Mouse (Mus musculus) embryonic facial prominence, embryonic 14.5 days (tissue): ENCODE measurements around the gene Ccdc22. TPM values are rescaled to one million over a fixed set of nuclear protein-coding genes. Genes with fewer than 3 reads are reported as not detected.

Experiments
- ATAC-seq: fragments of 200-750 bp; cut with Nextera tagmentation; 2 replicates; pipeline ENCODE4 v1.8.0; 2017; ENCODE audit warnings: low read depth, moderate number of reproducible peaks, moderate TSS enrichment
- DNase-seq: peaks from one replicate; pipeline ENCODE4 v3.0.0-alpha.2; 2015; ENCODE audit warnings: low spot score
- H3K27ac ChIP-seq: fragments of 300-500 bp; sonication (generic); replicated peaks from 2 replicates; pipeline ENCODE4 v1.5.1; 2014; ENCODE audit warnings: low read depth, mild to moderate bottlenecking, low read length, moderate library complexity
- H3K27me3 ChIP-seq: fragments of 300-500 bp; sonication (generic); replicated peaks from 2 replicates; pipeline ENCODE4 v1.6.1; 2014; ENCODE audit warnings: low read length; ENCODE audit not compliant: control insufficient read depth, insufficient read depth
- H3K36me3 ChIP-seq: fragments of 300-500 bp; sonication (generic); 2 replicates; pipeline ENCODE4 v1.6.1; 2014; ENCODE audit warnings: low read length, mixed read lengths; ENCODE audit not compliant: control insufficient read depth, insufficient read depth
- H3K4me1 ChIP-seq: fragments of 300-500 bp; sonication (generic); 2 replicates; pipeline ENCODE4 v1.6.1; 2014; ENCODE audit warnings: antibody characterized with exemption, low read length; ENCODE audit not compliant: control insufficient read depth, insufficient read depth
- H3K4me2 ChIP-seq: fragments of 300-500 bp; sonication (generic); 2 replicates; pipeline ENCODE4 v1.6.1; 2014; ENCODE audit warnings: low read depth, mild to moderate bottlenecking, low read length, moderate library complexity, mixed read lengths
- H3K4me3 ChIP-seq: fragments of 300-500 bp; sonication (generic); 2 replicates; pipeline ENCODE4 v1.5.1; 2014; ENCODE audit warnings: low read depth, mild to moderate bottlenecking, low read length
- H3K9ac ChIP-seq: fragments of 300-500 bp; sonication (generic); 2 replicates; pipeline ENCODE4 v1.6.1; 2014; ENCODE audit warnings: low read depth, mild to moderate bottlenecking, low read length, moderate library complexity, mixed read lengths
- H3K9me3 ChIP-seq: fragments of 300-500 bp; sonication (generic); 2 replicates; pipeline ENCODE4 v1.6.1; 2016; ENCODE audit warnings: low read length; ENCODE audit not compliant: control insufficient read depth
- WGBS: fragments of 180-500 bp; shearing (Covaris S2); extraction: QIAGEN DNeasy Blood & Tissue Kit; methylation state at CpG from one replicate; pipeline ENCODE4 v1.1.7; 2014; 5-methylcytosine and 5-hydroxymethylcytosine counted together
- polyA plus RNA-seq: library from polyadenylated mRNA; unstranded; fragments of >200 nt; fragmentation: Nextera tagmentation; extraction: Ambion mirVana; gene quantifications from 2 replicates; pipeline ENCODE4 v1.2.1, GENCODE M21; 2014

Gene Ccdc22
- polyA plus RNA-seq, 1 experiment from 2014 or later: 22.6 TPM

DNA sequence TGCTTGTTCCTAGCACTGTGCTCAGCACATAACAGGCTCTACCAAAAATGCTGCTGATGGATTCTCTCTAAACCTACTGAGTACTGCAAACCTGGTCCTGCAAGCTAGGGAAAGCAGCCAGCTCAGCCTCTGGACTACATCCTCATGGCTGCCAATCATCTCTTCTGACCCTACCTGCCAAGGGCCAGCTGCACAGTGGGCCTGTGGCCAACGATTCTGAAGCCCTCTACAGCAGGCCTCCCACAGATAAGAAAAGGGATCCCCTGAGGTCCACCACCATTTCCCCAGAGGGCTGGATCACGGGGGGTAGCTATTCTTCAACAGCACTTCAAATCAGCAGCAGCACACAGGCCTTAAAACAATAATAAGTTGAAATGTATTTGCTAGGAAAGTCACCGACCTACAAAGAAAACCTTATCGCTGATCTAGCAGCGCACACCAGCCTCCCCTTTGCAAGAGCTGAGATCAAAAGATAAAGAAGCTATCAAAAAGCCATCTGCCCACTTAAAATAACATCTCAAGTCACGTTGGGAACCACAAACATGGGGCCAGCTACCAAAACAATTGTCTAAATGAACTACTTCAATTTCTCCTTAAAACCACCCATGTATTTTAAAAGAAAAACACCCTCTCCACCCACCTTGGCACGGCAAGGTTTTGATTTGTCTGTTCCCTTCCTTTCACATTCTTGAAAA, 34.7 kb downstream of the Ccdc22 start:
- no peak overlapping the region for H3K4me3 ChIP-seq
- no peak overlapping the region for H3K4me2 ChIP-seq
- ATAC-seq: no peak
- no peak for DNase-seq
- whole genome bisulfite sequencing: 68% methylated on average over 7 of the region's 7 CpGs
- H3K27me3 ChIP-seq: no peaks in the 10 kb centered on the region
- no peak overlapping the region for H3K9ac ChIP-seq
- H3K9me3 ChIP-seq: no peaks in the 10 kb centered on the region
- H3K36me3 ChIP-seq: no peaks in the 10 kb centered on the region
- H3K4me1 ChIP-seq: peaks cover 5% of the 10 kb centered on the region; the same call in 1 of the 2 replicates
- no peak overlapping the region for H3K27ac ChIP-seq

DNA sequence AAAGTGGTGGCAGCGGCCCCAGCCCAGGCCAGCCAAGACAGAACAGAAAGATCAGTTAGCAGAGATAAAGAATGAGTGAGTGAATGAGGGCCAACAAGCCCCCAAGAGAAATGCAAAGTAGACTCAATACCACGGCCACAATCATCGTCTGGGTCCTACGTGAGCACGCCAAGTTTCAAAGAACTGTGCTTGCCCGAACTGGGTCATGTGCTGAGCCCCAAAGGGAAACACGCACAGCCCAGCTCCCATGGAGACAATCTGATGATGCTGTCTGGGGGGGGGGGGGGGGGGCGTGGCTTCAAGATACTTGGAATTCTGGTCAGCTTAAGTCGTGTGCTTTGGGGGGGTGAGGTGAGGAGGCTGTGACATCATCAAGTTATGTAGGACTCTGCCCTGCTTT, 37.8 kb downstream of the Ccdc22 start:
- no peak for ATAC-seq
- Histone ChIP-seq H3K9me3 (no peaks in the 10 kb centered on the region), H3K4me1 (no peaks in the 10 kb centered on the region), H3K36me3 (no peaks in the 10 kb centered on the region), H3K27me3 (no peaks in the 10 kb centered on the region), H3K4me2 (no peak overlapping the region), H3K4me3 (no peak overlapping the region), H3K27ac (no peak overlapping the region), H3K9ac (no peak overlapping the region)
- no peak for DNase-seq
- 81% methylated on average over 8 of the region's 9 CpGs for WGBS

DNA sequence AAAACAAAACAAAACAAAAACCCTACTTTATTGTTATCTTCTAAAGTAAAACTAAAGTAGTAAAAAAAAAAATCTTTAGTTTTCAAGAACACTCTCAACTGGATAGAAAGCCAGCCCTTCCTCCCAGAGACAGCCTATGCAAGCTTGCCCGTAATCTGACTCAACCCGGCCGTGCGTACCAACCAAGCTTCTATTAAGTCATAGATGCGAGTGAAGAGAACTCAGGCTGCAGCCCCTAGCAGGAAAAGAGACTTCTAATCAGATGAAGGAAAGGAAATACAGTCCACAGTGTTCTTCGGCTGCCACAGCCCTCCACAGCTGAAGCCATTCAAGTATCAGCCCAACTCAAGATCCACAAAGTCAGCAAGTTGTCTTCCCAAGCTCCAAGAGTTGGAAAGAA, 39.0 kb downstream of the Ccdc22 start:
- DNase-seq (no peak), ATAC-seq (no peak)
- H3K36me3 ChIP-seq: no peaks in the 10 kb centered on the region
- no peak overlapping the region for H3K4me3 ChIP-seq
- H3K9ac ChIP-seq: no peak overlapping the region
- no peaks in the 10 kb centered on the region for H3K27me3 ChIP-seq
- no peak overlapping the region for H3K4me2 ChIP-seq
- no peaks in the 10 kb centered on the region for H3K4me1 ChIP-seq
- H3K9me3 ChIP-seq: no peaks in the 10 kb centered on the region
- WGBS: 85% methylated on average over 6 of the region's 6 CpGs
- H3K27ac ChIP-seq: no peak overlapping the region

GRCm38 (mm10) chrX:7563076-7563475, 42.2 kb downstream of the Ccdc22 start:
- no peak for DNase-seq
- H3K36me3 ChIP-seq: no peaks in the 10 kb centered on the region
- H3K9ac ChIP-seq: no peak overlapping the region
- WGBS: 41% methylated on average over 2 of the region's 2 CpGs
- H3K27ac ChIP-seq: no peak overlapping the region
- no peak overlapping the region for H3K4me2 ChIP-seq
- H3K4me3 ChIP-seq: no peak overlapping the region
- no peaks in the 10 kb centered on the region for H3K9me3 ChIP-seq
- no peak for ATAC-seq
- H3K27me3 ChIP-seq: no peaks in the 10 kb centered on the region
- no peaks in the 10 kb centered on the region for H3K4me1 ChIP-seq

DNA sequence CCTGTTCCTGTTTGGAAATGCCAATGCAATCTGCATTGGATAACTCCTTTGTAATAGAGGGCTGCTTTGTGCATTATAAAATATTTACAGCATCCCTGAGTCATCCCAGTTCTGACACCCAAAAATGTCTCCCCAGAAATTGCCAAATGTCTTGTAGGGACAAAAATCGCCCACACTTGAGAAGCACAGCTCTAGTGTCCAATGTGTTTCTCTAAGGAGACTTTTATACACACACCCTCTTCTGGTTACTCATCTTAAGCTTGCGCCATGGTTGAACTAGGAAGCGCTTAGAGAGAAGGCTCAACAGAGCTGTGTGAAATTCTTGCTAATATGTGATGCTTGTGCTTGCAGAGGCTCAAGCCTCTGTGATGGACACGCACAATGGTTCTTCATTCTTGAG, 51.8 kb downstream of the Ccdc22 start:
- DNase-seq: no peak
- Histone ChIP-seq H3K4me2 (no peak overlapping the region), H3K4me3 (no peak overlapping the region), H3K4me1 (no peaks in the 10 kb centered on the region), H3K27ac (no peak overlapping the region), H3K27me3 (no peaks in the 10 kb centered on the region; the same call in 1 of the 2 replicates), H3K9ac (no peak overlapping the region), H3K36me3 (no peaks in the 10 kb centered on the region), H3K9me3 (no peaks in the 10 kb centered on the region)
- WGBS: 89% methylated on average over 4 of the region's 4 CpGs
- ATAC-seq: no peak

Other genes with a start within 250 kb of the Ccdc22 start
- 0.34 and 0.35 TPM in 2 replicates for gene Usp27x, start 229.7 kb downstream of the Ccdc22 start, polyA plus RNA-seq
- not detected in 2 replicates for gene Foxp3, start 31.9 kb downstream of the Ccdc22 start, polyA plus RNA-seq
- 1.8 and 2.1 TPM in 2 replicates for gene Ppp1r3f, start 31.2 kb downstream of the Ccdc22 start, polyA plus RNA-seq
- 0.04 and 0.08 TPM in 2 replicates for gene Cacna1f, start 1.6 kb upstream of the Ccdc22 start, polyA plus RNA-seq
- 4.6 and 4.7 TPM in 2 replicates for gene Syp, start 33.0 kb upstream of the Ccdc22 start, polyA plus RNA-seq
- gene Prickle3, start 51.7 kb upstream of the Ccdc22 start, polyA plus RNA-seq: 7.5 and 8.3 TPM in 2 replicates
- gene Plp2, start 65.9 kb upstream of the Ccdc22 start, polyA plus RNA-seq: 199 and 201 TPM in 2 replicates
- 0.50 and 0.59 TPM in 2 replicates for gene Magix, start 75.7 kb upstream of the Ccdc22 start, polyA plus RNA-seq
- 40.0 and 42.1 TPM in 2 replicates for gene Gpkow, start 91.6 kb upstream of the Ccdc22 start, polyA plus RNA-seq
- 18.7 and 26.5 TPM in 2 replicates for gene Wdr45, start 108.8 kb upstream of the Ccdc22 start, polyA plus RNA-seq
- not detected in 2 replicates for gene Gm45208, start 116.7 kb upstream of the Ccdc22 start, polyA plus RNA-seq
- 83.5 and 85.5 TPM in 2 replicates for gene Praf2, start 122.9 kb upstream of the Ccdc22 start, polyA plus RNA-seq
- gene Ccdc120, start 145.4 kb upstream of the Ccdc22 start, polyA plus RNA-seq: 11.0 and 14.8 TPM in 2 replicates
- gene Tfe3, start 157.0 kb upstream of the Ccdc22 start, polyA plus RNA-seq: 19.5 and 21.0 TPM in 2 replicates
- gene Gripap1, start 184.2 kb upstream of the Ccdc22 start, polyA plus RNA-seq: 32.1 and 32.9 TPM in 2 replicates
- gene Kcnd1, start 216.8 kb upstream of the Ccdc22 start, polyA plus RNA-seq: 3.2 and 3.5 TPM in 2 replicates
- gene Otud5, start 235.8 kb upstream of the Ccdc22 start, polyA plus RNA-seq: 31.1 and 32.3 TPM in 2 replicates